ENCODE assay signal across 9 mouse cellular contexts in the genomic region with DNA sequence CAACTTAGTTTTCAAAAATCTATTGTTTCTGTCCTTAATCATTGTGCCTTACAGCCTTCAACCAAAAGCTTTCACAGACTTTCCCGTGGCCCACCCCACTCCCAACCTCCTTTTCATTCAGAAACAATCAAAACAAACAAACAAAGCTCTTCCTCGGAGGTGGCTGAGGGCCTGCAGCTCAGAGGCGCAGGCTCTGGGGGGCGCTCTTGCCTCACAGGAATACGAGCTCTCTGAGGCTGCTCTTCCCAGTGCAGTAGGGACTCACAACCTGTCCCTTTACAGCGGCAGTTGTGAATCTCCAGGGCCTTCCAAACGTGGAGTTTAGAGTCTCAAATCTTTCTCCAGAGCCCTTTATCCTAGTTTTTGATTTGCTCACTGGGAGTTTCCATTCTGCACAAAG.
DNase-seq lines count a peak whose midpoint lies in the region; ATAC-seq and TF ChIP-seq lines count a peak whose summit lies in the region.
"Had no signal": no experiment of that assay in that cellular context is flagged by ENCODE, and none has a peak within 500 bp of the region (broad histone marks: within the 10 kb centered on the region; RNA-seq: fewer than 3 reads in every experiment).

No protein-coding gene starts in this region.

- no peaks in the 10 kb centered on the region for H3K36me3 ChIP-seq in forebrain, postnatal 0 days (ENCODE audit: insufficient read depth)
- H3K36me3 ChIP-seq in midbrain, embryonic 10.5 days, result 0 out of 2 replicates have a peak, but pooled peaks cover 3% of the 10 kb centered on the region

- peak; percentile 76 for ATAC-seq in Patski
- ATAC-seq in forebrain, postnatal 0 days, result peak; percentile 84
- ATAC-seq in erythroblast, adult 5-6 weeks (replicated peaks; ENCODE audit: low FRiP score, poor library complexity, severe bottlenecking), result no peak

- DNase-seq in Patski (ENCODE audit: low read depth, low spot score), result no peak
- peak; percentile 81 for DNase-seq in cerebellum, adult 11 months
- DNase-seq in forebrain, postnatal 0 days, result peak; percentile 83
- DNase-seq in hindlimb bud, embryonic 11.5 days (ENCODE audit: extremely low spot score, low read depth, low spot score), result peak; percentile 26
- DNase-seq in left cerebral cortex, adult 2 months (ENCODE audit: extremely low spot score in 1 of 2, low spot score in 2 of 2), result peak; percentile 77 to 80
- peak; percentile 73 for DNase-seq in midbrain, embryonic 10.5 days (ENCODE audit: low spot score)
- peak; percentile 80 for DNase-seq in right cerebral cortex, postnatal 4 days

- intact Hi-C loops in left cerebral cortex, adult 2 months (cut with DNase I), result loop anchor here (1.0 to 2.0 kb wide), 3 partner anchors 78 to 226 kb away; a partner anchor contains a TSS

- H3K27ac ChIP-seq in forebrain, postnatal 0 days (ENCODE audit: low read depth, low read length), result no peak overlapping the region
- no peak overlapping the region for H3K27ac ChIP-seq in left cerebral cortex, adult 2 months
- H3K27ac ChIP-seq in midbrain, embryonic 10.5 days (replicated peaks), result no peak overlapping the region
- H3K27ac ChIP-seq: macrophage had no signal

- H3K9me3 ChIP-seq in forebrain, postnatal 0 days (ENCODE audit: low read length), result no peaks in the 10 kb centered on the region
- H3K9me3 ChIP-seq in midbrain, embryonic 10.5 days (replicated peaks), result no peaks in the 10 kb centered on the region

- in situ Hi-C loops in Patski (cut with MboI; ENCODE audit: low pct_unique_long_range_greater_than_20kb), result no loop called here

- POLR2A ChIA-PET in Patski (lab: Charles Lee), result no interaction called here

- CTCF ChIA-PET in Patski (lab: Charles Lee), result interaction anchor here (0.7 to 2.9 kb wide), 27 partner anchors 9 to 237 kb away, joined by 3 to 34 read pairs (median 4); no protein-coding TSS in a partner anchor

- H3K4me1 ChIP-seq in forebrain, postnatal 0 days (ENCODE audit: insufficient read depth), result no peaks in the 10 kb centered on the region
- H3K4me1 ChIP-seq in midbrain, embryonic 10.5 days, result peaks cover 11% of the 10 kb centered on the region

- H3K9ac ChIP-seq in forebrain, postnatal 0 days, result no peak overlapping the region

- H3K27me3 ChIP-seq in Patski, result no peaks in the 10 kb centered on the region
- no peaks in the 10 kb centered on the region for H3K27me3 ChIP-seq in forebrain, postnatal 0 days (ENCODE audit: insufficient read depth, low read length)
- H3K27me3 ChIP-seq in midbrain, embryonic 10.5 days (ENCODE audit: low read depth, poor library complexity, severe bottlenecking), result no peaks in the 10 kb centered on the region

- peak; percentile 97 for TF ChIP-seq CTCF in Patski (IDR thresholded peaks at IDR 0.05)
- peak; percentile 89 for TF ChIP-seq CTCF in forebrain, postnatal 0 days (IDR thresholded peaks at IDR 0.05; ENCODE audit: low read depth)
- TF ChIP-seq CTCF in left cerebral cortex, adult 2 months (IDR thresholded peaks at IDR 0.05), result peak; percentile 97

- no peak overlapping the region for H3K4me2 ChIP-seq in forebrain, postnatal 0 days (ENCODE audit: low read depth)

- H3K4me3 ChIP-seq in forebrain, postnatal 0 days (ENCODE audit: low read depth, low read length), result no peak overlapping the region
- no peak overlapping the region for H3K4me3 ChIP-seq in left cerebral cortex, adult 2 months
- no peak overlapping the region for H3K4me3 ChIP-seq in midbrain, embryonic 10.5 days

- WGBS in forebrain, postnatal 0 days, result 4% methylated on average over 7 of the region's 7 CpGs
- WGBS in midbrain, embryonic 10.5 days, result 10% methylated on average over 7 of the region's 7 CpGs
